Mouse (Mus musculus): ENCODE results near the gene 1810010D01Rik.

Gene 1810010D01Rik

DNA sequence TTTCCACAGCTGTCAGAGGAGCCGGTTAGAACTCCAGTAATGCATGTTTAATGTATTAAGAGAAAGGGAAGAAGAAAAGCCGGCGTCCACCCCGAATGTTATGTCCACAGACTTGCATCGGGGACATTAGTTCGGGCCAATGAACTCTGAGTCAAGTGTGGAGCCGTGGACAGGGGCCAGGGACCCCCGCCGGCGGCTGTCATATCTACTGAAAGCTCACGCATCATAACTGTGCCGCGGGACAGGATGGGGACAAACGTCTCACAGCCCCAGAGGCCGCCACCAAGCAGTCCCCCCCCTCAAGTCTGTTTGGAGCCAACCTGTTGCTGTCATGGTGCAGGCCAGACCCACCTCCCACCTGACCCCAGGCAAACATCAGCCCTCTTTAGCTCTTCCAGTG is 34.4 kb downstream of the 1810010D01Rik start:
- DNase-seq, result peak; percentile 78 to 83

- DNase-seq, result peak in 1 of 2 experiments; percentile 27
Measured at GRCm38 (mm10) chr7:145173116-145173515, 34.8 kb downstream of the 1810010D01Rik start.

DNA sequence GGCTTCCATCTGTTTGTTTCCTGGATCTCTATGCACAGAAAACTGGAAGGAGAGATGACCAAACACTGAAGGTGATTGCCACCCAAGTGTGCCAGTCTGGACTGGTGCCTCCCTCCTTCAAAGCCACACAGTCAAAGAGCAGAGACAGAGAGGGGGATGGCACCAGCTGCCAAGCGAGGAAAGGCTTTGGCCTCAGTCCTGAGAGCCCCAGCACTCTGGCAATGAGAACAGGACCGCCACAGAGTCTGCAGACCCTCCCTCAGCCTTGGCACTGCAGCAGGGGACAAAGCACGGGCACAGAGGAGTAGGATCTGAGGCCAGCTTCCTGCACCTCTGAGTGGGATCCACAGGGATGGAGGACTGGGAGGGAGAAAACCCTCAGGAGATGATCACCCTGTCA is 38.2 kb downstream of the 1810010D01Rik start:
- DNase-seq, result peak; percentile 65 to 77

GRCm38 (mm10) chr7:145159283-145160240 is 48.4 kb downstream of the 1810010D01Rik start:
- peak; percentile 34 to 68 for DNase-seq

Measured in cerebellum, postnatal 14 days (tissue).